Mouse (Mus musculus): ENCODE results near the gene Mrpl44.

Gene Mrpl44

GRCm38 (mm10) chr1:79762282-79763250 lies 13.3 kb upstream of the Mrpl44 start:
- no peak for DNase-seq (ENCODE audit: low read depth, low spot score)

DNA sequence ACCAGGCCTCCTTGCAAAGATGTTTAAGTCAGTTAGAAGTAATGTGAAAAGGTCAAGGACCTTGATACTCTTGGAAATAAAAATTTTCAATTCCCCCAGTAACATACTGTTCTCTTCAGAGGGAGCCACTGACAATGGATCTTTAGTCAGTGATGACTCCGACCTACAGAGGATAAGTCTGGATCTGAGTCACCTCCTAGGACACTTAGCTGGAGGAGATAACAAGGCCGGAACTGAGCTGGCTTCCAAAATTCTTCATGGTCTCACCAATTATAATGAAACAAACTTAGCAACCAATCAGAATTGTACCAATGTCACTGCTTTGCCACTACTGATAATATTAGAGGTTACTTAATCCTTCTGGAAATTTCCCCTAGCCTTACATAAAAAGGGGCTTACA lies 11.8 kb upstream of the Mrpl44 start:
- no peak for DNase-seq (ENCODE audit: low read depth, low spot score)

DNA sequence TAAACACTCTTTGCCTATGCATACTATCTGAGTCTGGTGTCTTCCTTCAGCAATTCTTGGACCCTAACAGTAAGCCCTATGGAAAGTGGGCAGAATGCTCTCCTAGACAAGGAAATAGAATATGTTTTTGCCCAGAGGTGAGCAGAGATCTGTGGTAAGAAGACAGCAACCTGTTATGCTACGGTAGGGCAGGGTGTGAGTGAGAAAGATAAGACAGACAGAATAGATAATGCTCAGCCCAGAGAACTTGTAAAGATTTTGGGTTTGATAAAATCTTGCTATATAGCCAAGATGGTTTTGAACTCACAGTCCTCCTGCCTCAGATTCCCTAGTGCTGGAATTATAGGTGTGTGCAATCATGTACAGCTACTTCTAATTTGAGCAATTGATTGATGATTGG lies 11.3 kb upstream of the Mrpl44 start:
- no peak for DNase-seq (ENCODE audit: low read depth, low spot score)

DNA sequence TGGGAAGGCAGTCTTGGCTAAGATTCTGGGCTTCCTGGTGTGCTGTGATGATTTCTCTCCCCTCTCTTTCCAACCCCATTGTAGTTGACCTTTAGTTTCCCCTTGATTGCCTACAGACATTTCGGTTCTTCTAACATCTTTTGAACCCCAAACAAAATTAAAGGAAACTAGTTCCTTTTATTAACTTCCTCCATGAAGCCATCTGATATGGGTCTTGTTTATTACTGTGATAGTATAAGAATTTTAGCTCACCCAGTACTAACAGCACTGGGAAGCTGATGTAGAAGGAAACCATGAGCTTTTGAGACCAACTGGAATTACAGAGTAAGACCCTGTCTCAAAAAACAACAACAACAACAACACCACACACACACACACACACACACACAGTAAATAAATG lies 7.6 kb upstream of the Mrpl44 start:
- no peak for DNase-seq (ENCODE audit: low read depth, low spot score)

GRCm38 (mm10) chr1:79774164-79774780 lies 1.5 kb upstream of the Mrpl44 start:
- DNase-seq (ENCODE audit: low read depth, low spot score), result no peak

DNA sequence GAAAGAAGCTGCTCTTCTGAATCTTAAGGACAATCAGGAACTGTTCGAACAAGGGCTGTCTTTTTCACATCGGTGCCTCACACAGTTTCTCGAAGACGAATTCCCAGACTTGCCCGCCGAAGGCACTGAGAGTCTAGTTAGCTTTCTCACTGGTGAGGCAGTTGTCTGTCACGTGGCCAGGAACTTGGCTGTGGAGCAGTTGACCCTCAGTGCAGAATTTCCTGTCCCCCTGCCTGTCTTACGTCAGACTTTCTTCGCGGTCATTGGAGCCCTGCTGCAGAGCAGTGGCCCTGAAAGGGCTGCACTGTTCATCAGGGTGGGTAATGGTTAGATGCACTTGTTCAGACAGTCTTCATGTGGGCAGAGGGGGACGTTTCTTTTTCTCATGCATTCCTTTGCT lies 2.2 kb downstream of the Mrpl44 start:
- DNase-seq (ENCODE audit: low read depth, low spot score), result no peak

GRCm38 (mm10) chr1:79782433-79782832 lies 6.6 kb downstream of the Mrpl44 start:
- DNase-seq (ENCODE audit: low read depth, low spot score), result no peak

DNA sequence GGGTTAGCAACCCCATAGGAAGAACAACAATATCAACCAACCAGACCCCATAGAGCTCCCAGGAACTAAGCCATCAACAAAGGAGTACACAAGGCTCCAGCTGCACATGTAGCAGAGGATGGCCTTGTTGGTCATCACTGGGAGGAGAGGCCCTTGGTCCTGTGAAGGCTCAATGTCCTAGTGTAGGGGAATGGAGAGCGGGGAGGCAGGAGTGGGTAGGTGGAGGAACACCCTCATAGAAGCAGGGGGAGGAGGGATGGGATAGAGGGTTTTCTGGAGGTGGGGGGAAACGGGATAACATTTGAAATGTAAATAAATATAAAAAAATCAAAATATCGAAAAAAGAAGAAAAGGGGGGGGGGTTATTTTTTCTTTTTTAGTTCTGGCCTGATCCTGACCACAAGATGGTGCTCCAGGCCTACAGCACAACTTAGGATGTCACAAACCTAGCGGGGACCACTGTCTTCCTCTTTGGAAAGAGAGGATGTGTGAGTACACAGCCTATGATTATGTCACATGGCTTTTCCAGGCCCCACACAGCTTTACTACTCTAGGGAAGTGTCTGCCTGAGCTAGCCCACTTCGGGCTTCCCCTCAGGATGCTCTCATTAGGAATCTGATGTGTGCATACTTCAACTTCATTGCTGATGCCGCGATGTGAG lies 10.6 kb downstream of the Mrpl44 start:
- DNase-seq (ENCODE audit: low read depth, low spot score), result no peak

DNA sequence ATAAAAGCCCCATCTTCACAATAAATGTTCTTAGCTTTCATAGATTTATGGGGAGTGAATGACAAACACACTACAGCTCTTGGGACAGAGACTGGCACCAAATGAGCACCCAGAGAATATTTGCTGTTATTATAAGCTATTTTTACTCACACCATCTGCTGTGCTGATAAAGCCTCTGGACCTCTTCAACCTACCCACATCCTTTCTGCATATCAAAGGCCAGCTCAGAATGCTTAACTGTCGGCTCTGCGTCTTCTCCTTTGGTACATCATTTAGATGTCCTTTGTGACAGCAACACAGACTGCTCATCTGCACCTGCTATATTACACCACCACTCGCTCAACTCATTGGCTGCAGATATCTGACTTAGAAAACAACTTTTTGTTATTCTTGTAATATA lies 21.3 kb downstream of the Mrpl44 start:
- no peak for DNase-seq (ENCODE audit: low read depth, low spot score)

GRCm38 (mm10) chr1:79802858-79803427 lies 27.1 kb downstream of the Mrpl44 start:
- DNase-seq (ENCODE audit: low read depth, low spot score), result no peak

- no peak for DNase-seq (ENCODE audit: low read depth, low spot score)
Observed at GRCm38 (mm10) chr1:79803614-79804013, 27.8 kb downstream of the Mrpl44 start.

GRCm38 (mm10) chr1:79806865-79807264 lies 31.0 kb downstream of the Mrpl44 start:
- no peak for DNase-seq (ENCODE audit: low read depth, low spot score)

DNA sequence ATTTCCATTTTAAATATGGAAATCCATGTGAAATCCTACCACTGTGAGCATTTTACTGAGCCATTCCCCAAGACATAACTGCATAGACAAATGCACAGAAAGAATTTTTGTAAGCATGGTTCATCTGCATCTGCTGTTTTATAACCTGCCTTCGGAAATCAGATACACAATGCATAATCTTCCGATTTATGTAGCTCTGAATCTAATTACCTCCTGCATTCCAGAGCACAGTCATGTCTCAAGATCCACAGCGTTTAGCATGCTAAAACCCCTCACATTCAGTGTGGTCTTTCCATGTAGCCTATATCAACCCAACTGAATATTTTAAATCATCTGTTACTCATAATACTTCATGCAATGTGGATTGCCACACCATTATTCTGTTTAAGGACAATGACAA lies 33.6 kb downstream of the Mrpl44 start:
- no peak for DNase-seq (ENCODE audit: low read depth, low spot score)

GRCm38 (mm10) chr1:79815446-79815845 lies 39.6 kb downstream of the Mrpl44 start:
- DNase-seq (ENCODE audit: low read depth, low spot score), result no peak

DNA sequence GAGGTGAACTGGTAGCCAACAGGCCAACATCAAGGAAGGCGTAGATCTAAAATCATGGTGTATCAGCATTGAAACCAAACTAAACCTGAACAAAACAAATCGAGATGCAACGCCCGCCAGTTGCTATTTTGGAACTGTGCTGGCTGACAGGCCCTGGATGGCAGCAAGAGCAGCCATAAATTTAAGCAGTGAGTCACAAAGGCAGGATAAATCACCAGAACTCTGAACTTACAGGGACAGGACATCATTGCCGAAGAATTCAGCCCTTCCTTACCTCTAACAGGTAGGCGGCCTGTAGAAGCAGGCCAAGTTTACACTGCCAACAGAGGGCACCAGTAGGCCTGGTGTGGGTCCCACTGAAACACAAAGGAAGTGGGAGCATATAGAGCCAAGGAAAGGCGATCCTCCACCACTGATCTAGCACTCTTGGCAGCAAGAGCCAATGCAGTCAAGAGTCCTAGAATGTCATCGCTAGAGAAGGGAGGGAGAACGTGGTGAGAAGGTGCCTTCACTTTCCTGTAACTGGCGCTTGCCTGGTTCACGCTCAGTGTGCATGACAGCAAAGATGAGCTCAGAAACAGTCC lies 43.6 kb downstream of the Mrpl44 start:
- DNase-seq (ENCODE audit: low read depth, low spot score), result no peak

DNA sequence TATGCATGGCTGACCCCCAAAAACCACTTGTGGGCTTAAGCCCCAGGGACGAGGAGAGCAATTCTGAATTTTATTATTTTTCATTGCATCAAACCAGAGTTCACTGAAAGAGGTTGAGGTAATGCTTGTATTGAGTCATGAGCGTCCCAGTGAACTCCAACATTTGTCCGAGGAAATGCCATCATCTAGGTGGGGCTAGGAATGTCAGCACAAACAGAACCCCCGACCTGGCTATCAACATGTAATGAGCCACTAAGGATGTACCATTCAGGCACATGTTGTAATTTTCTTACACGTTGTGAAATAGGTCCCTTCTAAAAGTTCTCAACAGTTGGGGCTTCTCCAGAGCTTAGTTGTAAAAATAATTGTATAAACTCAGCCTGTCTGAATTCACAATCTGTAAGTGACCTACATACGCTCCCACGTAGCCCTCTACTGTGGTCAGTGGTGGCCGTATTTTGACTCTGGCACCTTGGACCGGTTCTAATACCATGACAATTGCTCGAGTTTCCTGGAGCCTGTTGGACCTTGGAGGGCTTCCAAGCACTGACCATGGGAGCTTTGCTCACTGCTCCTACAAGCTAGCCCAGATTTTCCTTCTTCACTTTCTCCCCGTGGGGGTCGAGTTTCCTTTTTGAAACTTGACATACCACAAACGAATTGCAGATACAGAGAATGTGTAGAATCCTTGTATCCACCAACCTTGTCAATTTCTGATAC lies 47.1 kb downstream of the Mrpl44 start:
- no peak for DNase-seq (ENCODE audit: low read depth, low spot score)

- no peak for DNase-seq (ENCODE audit: low read depth, low spot score)
Observed at GRCm38 (mm10) chr1:79823951-79824633, 48.3 kb downstream of the Mrpl44 start.

Data from embryo, embryonic 11.5 days (tissue).